Mouse (Mus musculus): Measurements from ENCODE around the gene Ctcf. TPM values are rescaled to one million over a fixed set of nuclear protein-coding genes. Genes with fewer than 3 reads are reported as not detected.
"Not testable (repeated sequence)": the region's sequence is repeated elsewhere in the genome, so short reads cannot be mapped to it uniquely, and the experiment has no call there.

Ctcf gene
- 75.7 and 96.9 TPM in 2 replicates for polyA plus RNA-seq (2014; fragmentation: Nextera tagmentation; extraction: Ambion mirVana)

GRCm38 (mm10) chr8:105636018-105636962 is at the start of gene Ctcf:
Ctcf (plus strand) TSS chr8:105636568.
- Histone ChIP-seq H3K9me3 (ENCODE audit: control insufficient read depth, low read length) (no peaks in the 10 kb centered on the region), H3K4me3 (replicated peaks; ENCODE audit: low read depth, low read length) (peak within 1 kb of the TSS; percentile 94), H3K27ac (replicated peaks; ENCODE audit: low read depth, low read length) (peak within 1 kb of the TSS; percentile 99), H3K4me1 (ENCODE audit: control insufficient read depth, insufficient read depth, low read length) (peaks cover 20% of the 10 kb centered on the region), H3K36me3 (ENCODE audit: control insufficient read depth, insufficient read depth, low read length) (0 out of 2 replicates have a peak, but pooled peaks cover 6% of the 10 kb centered on the region), H3K27me3 (ENCODE audit: control insufficient read depth, insufficient read depth, low read length) (no peaks in the 10 kb centered on the region), H3K9ac (replicated peaks; ENCODE audit: low read length) (peak within 1 kb of the TSS; percentile 99), H3K4me2 (ENCODE audit: low read length) (peak within 1 kb of the TSS; percentile 88)
- DNase-seq (peak; percentile 97), ATAC-seq (ENCODE audit: low FRiP score, low TSS enrichment) (peak; percentile 93)
- under 1% methylated on average over 106 of the region's 126 CpGs for WGBS

GRCm38 (mm10) chr8:105592431-105592830 is 43.9 kb upstream of the Ctcf start:
- Histone ChIP-seq H3K36me3 (ENCODE audit: control insufficient read depth, insufficient read depth, low read length) (no peaks in the 10 kb centered on the region), H3K4me2 (ENCODE audit: low read length) (no peak overlapping the region), H3K9me3 (ENCODE audit: control insufficient read depth, low read length) (no peaks in the 10 kb centered on the region), H3K4me3 (replicated peaks; ENCODE audit: low read depth, low read length) (no peak overlapping the region), H3K9ac (replicated peaks; ENCODE audit: low read length) (no peak overlapping the region), H3K27ac (replicated peaks; ENCODE audit: low read depth, low read length) (no peak overlapping the region), H3K4me1 (ENCODE audit: control insufficient read depth, insufficient read depth, low read length) (no peaks in the 10 kb centered on the region), H3K27me3 (ENCODE audit: control insufficient read depth, insufficient read depth, low read length) (no peaks in the 10 kb centered on the region)
- DNase-seq: no peak
- WGBS: 80% methylated on average over 2 of the region's 2 CpGs
- no peak for ATAC-seq (ENCODE audit: low FRiP score, low TSS enrichment)

- no peak overlapping the region for H3K4me3 ChIP-seq (replicated peaks; ENCODE audit: low read depth, low read length)
- no peaks in the 10 kb centered on the region for H3K4me1 ChIP-seq (ENCODE audit: control insufficient read depth, insufficient read depth, low read length)
- DNase-seq (peak; percentile 39), ATAC-seq (ENCODE audit: low FRiP score, low TSS enrichment) (no peak)
- no peak overlapping the region for H3K4me2 ChIP-seq (ENCODE audit: low read length)
- WGBS: 34% methylated on average over 15 of the region's 15 CpGs
- no peaks in the 10 kb centered on the region for H3K36me3 ChIP-seq (ENCODE audit: control insufficient read depth, insufficient read depth, low read length)
- no peak overlapping the region for H3K9ac ChIP-seq (replicated peaks; ENCODE audit: low read length)
- H3K27ac ChIP-seq (replicated peaks; ENCODE audit: low read depth, low read length): no peak overlapping the region
- H3K27me3 ChIP-seq (ENCODE audit: control insufficient read depth, insufficient read depth, low read length): no peaks in the 10 kb centered on the region
- H3K9me3 ChIP-seq (ENCODE audit: control insufficient read depth, low read length): no peaks in the 10 kb centered on the region
Observed at GRCm38 (mm10) chr8:105593859-105594258, 42.5 kb upstream of the Ctcf start.

GRCm38 (mm10) chr8:105594451-105595242 is 41.7 kb upstream of the Ctcf start:
- no peak for ATAC-seq (ENCODE audit: low FRiP score, low TSS enrichment)
- H3K9ac ChIP-seq (replicated peaks; ENCODE audit: low read length): no peak overlapping the region
- H3K9me3 ChIP-seq (ENCODE audit: control insufficient read depth, low read length): no peaks in the 10 kb centered on the region
- H3K36me3 ChIP-seq (ENCODE audit: control insufficient read depth, insufficient read depth, low read length): no peaks in the 10 kb centered on the region
- 81% methylated on average over 18 of the region's 18 CpGs for WGBS
- DNase-seq: no peak
- no peak overlapping the region for H3K4me3 ChIP-seq (replicated peaks; ENCODE audit: low read depth, low read length)
- H3K4me1 ChIP-seq (ENCODE audit: control insufficient read depth, insufficient read depth, low read length): no peaks in the 10 kb centered on the region
- no peaks in the 10 kb centered on the region for H3K27me3 ChIP-seq (ENCODE audit: control insufficient read depth, insufficient read depth, low read length)
- no peak overlapping the region for H3K4me2 ChIP-seq (ENCODE audit: low read length)
- no peak overlapping the region for H3K27ac ChIP-seq (replicated peaks; ENCODE audit: low read depth, low read length)

GRCm38 (mm10) chr8:105596362-105597034 is 39.9 kb upstream of the Ctcf start:
- H3K4me3 ChIP-seq (replicated peaks; ENCODE audit: low read depth, low read length): no peak overlapping the region
- H3K4me2 ChIP-seq (ENCODE audit: low read length): no peak overlapping the region
- WGBS: 6% methylated on average over 14 of the region's 14 CpGs
- no peaks in the 10 kb centered on the region for H3K9me3 ChIP-seq (ENCODE audit: control insufficient read depth, low read length)
- no peak overlapping the region for H3K27ac ChIP-seq (replicated peaks; ENCODE audit: low read depth, low read length)
- DNase-seq: peak; percentile 51
- no peak for ATAC-seq (ENCODE audit: low FRiP score, low TSS enrichment)
- no peak overlapping the region for H3K9ac ChIP-seq (replicated peaks; ENCODE audit: low read length)
- no peaks in the 10 kb centered on the region for H3K27me3 ChIP-seq (ENCODE audit: control insufficient read depth, insufficient read depth, low read length)
- H3K36me3 ChIP-seq (ENCODE audit: control insufficient read depth, insufficient read depth, low read length): no peaks in the 10 kb centered on the region
- H3K4me1 ChIP-seq (ENCODE audit: control insufficient read depth, insufficient read depth, low read length): no peaks in the 10 kb centered on the region

- Histone ChIP-seq H3K27me3 (ENCODE audit: control insufficient read depth, insufficient read depth, low read length) (no peaks in the 10 kb centered on the region), H3K4me1 (ENCODE audit: control insufficient read depth, insufficient read depth, low read length) (no peaks in the 10 kb centered on the region), H3K4me3 (replicated peaks; ENCODE audit: low read depth, low read length) (no peak overlapping the region), H3K4me2 (ENCODE audit: low read length) (no peak overlapping the region), H3K9me3 (ENCODE audit: control insufficient read depth, low read length) (no peaks in the 10 kb centered on the region), H3K9ac (replicated peaks; ENCODE audit: low read length) (no peak overlapping the region), H3K27ac (replicated peaks; ENCODE audit: low read depth, low read length) (no peak overlapping the region), H3K36me3 (ENCODE audit: control insufficient read depth, insufficient read depth, low read length) (no peaks in the 10 kb centered on the region)
- DNase-seq (no peak), ATAC-seq (ENCODE audit: low FRiP score, low TSS enrichment) (no peak)
- 86% methylated on average over 6 of the region's 6 CpGs for WGBS
Observed at GRCm38 (mm10) chr8:105598777-105599176, 37.6 kb upstream of the Ctcf start.

- Histone ChIP-seq H3K27ac (replicated peaks; ENCODE audit: low read depth, low read length) (no peak overlapping the region), H3K9ac (replicated peaks; ENCODE audit: low read length) (no peak overlapping the region), H3K4me3 (replicated peaks; ENCODE audit: low read depth, low read length) (no peak overlapping the region), H3K9me3 (ENCODE audit: control insufficient read depth, low read length) (no peaks in the 10 kb centered on the region), H3K27me3 (ENCODE audit: control insufficient read depth, insufficient read depth, low read length) (no peaks in the 10 kb centered on the region), H3K4me1 (ENCODE audit: control insufficient read depth, insufficient read depth, low read length) (no peaks in the 10 kb centered on the region), H3K36me3 (ENCODE audit: control insufficient read depth, insufficient read depth, low read length) (no peaks in the 10 kb centered on the region), H3K4me2 (ENCODE audit: low read length) (no peak overlapping the region)
- 71% methylated on average over 5 of the region's 5 CpGs for WGBS
- DNase-seq: no peak
- ATAC-seq (ENCODE audit: low FRiP score, low TSS enrichment): no peak
Observed at GRCm38 (mm10) chr8:105601301-105601700, 35.1 kb upstream of the Ctcf start.

GRCm38 (mm10) chr8:105602540-105602939 is 33.8 kb upstream of the Ctcf start:
- H3K27ac ChIP-seq (replicated peaks; ENCODE audit: low read depth, low read length); H3K4me3 ChIP-seq (replicated peaks; ENCODE audit: low read depth, low read length); DNase-seq; H3K9me3 ChIP-seq (ENCODE audit: control insufficient read depth, low read length); H3K4me2 ChIP-seq (ENCODE audit: low read length); ATAC-seq (ENCODE audit: low FRiP score, low TSS enrichment); H3K36me3 ChIP-seq (ENCODE audit: control insufficient read depth, insufficient read depth, low read length); H3K27me3 ChIP-seq (ENCODE audit: control insufficient read depth, insufficient read depth, low read length); H3K9ac ChIP-seq (replicated peaks; ENCODE audit: low read length): not testable (repeated sequence)
- 97% methylated on average over 2 of the region's 3 CpGs for WGBS
- peaks cover 10% of the 10 kb centered on the region for H3K4me1 ChIP-seq (ENCODE audit: control insufficient read depth, insufficient read depth, low read length)
